ENCODE assay signal across 8 mouse cellular contexts in genomic region chr9:75581694-75582350, GRCm38 (mm10). TPM values are rescaled to one million over a fixed set of nuclear protein-coding genes. Genes with fewer than 3 reads are reported as not detected.
DNase-seq lines count a peak whose midpoint lies in the region; ATAC-seq and TF ChIP-seq lines count a peak whose summit lies in the region.

No protein-coding gene starts in this region.

- TF ChIP-seq POLR2A in cerebellum, adult 2 months (IDR thresholded peaks at IDR 0.05; ENCODE audit: borderline replicate concordance, insufficient read depth, low read length): no peak

- H3K9me3 ChIP-seq in neural tube, embryonic 13.5 days: no peaks in the 10 kb centered on the region
- H3K9me3 ChIP-seq in neural tube, embryonic 15.5 days (replicated peaks): no peaks in the 10 kb centered on the region

- no peak for DNase-seq in cerebellum, adult 2 months
- no peak for DNase-seq in cerebellum, adult 8-10 months
- peak; percentile 26 to 41 for DNase-seq in heart, postnatal 10 days
- no peak for DNase-seq in layer of hippocampus, postnatal 14 days (ENCODE audit: low spot score in 2 of 2)
- DNase-seq in left cerebral cortex, postnatal 10 days (ENCODE audit: extremely low spot score in 1 of 2, low spot score in 2 of 2): no peak

- no peak overlapping the region for H3K27ac ChIP-seq in cerebellum, adult 2 months (ENCODE audit: insufficient read depth, low read length)
- H3K27ac ChIP-seq in neural tube, embryonic 13.5 days (replicated peaks): no peak overlapping the region
- no peak overlapping the region for H3K27ac ChIP-seq in neural tube, embryonic 15.5 days (replicated peaks)

- no peak overlapping the region for H3K4me2 ChIP-seq in neural tube, embryonic 13.5 days
- H3K4me2 ChIP-seq in neural tube, embryonic 15.5 days: no peak overlapping the region

- ATAC-seq in neural tube, embryonic 13.5 days (ENCODE audit: low read depth): 0 out of 2 replicates have a peak, but pooled peaks have one; percentile 36
- ATAC-seq in neural tube, embryonic 15.5 days (ENCODE audit: low FRiP score): no peak
- peak; percentile 60 for ATAC-seq in megakaryocyte, adult 5-6 weeks (ENCODE audit: poor library complexity, severe bottlenecking)

- H3K4me1 ChIP-seq in cerebellum, adult 2 months (ENCODE audit: control insufficient read depth, insufficient read depth, low read length): no peaks in the 10 kb centered on the region
- H3K4me1 ChIP-seq in neural tube, embryonic 13.5 days (replicated peaks): no peaks in the 10 kb centered on the region
- H3K4me1 ChIP-seq in neural tube, embryonic 15.5 days: no peaks in the 10 kb centered on the region

- 55% methylated on average over 7 of the region's 7 CpGs for WGBS in cerebellum, adult 2 months
- 54% methylated on average over 7 of the region's 7 CpGs for WGBS in neural tube, embryonic 13.5 days
- WGBS in neural tube, embryonic 15.5 days: 58% methylated on average over 7 of the region's 7 CpGs

- no peak overlapping the region for H3K9ac ChIP-seq in neural tube, embryonic 13.5 days
- no peak overlapping the region for H3K9ac ChIP-seq in neural tube, embryonic 15.5 days (replicated peaks)

- no peak overlapping the region for H3K4me3 ChIP-seq in cerebellum, adult 2 months (replicated peaks; ENCODE audit: insufficient read depth, low read depth, low read length)
- H3K4me3 ChIP-seq in neural tube, embryonic 13.5 days: no peak overlapping the region
- H3K4me3 ChIP-seq in neural tube, embryonic 15.5 days (replicated peaks): no peak overlapping the region

- TF ChIP-seq CTCF in cerebellum, adult 2 months (IDR thresholded peaks at IDR 0.05; ENCODE audit: borderline replicate concordance, insufficient read depth, low read depth, low read length): peak; percentile 30; the same call in 1 of the 2 replicates

- H3K27me3 ChIP-seq in cerebellum, adult 2 months (ENCODE audit: control insufficient read depth, insufficient read depth, low read length): no peaks in the 10 kb centered on the region
- no peaks in the 10 kb centered on the region for H3K27me3 ChIP-seq in neural tube, embryonic 13.5 days
- no peaks in the 10 kb centered on the region for H3K27me3 ChIP-seq in neural tube, embryonic 15.5 days (replicated peaks)

- intact Hi-C loops in heart, postnatal 10 days (cut with DNase I): loop anchor here (1.0 to 5.0 kb wide), 3 partner anchors 61 to 220 kb away; partner anchors contain the start of gene Leo1
- intact Hi-C loops in left cerebral cortex, postnatal 10 days (cut with DNase I): loop anchor here (5.0 kb wide), 1 partner anchor 60 kb away; no protein-coding TSS in a partner anchor

- H3K36me3 ChIP-seq in neural tube, embryonic 13.5 days: peaks cover 97% of the 10 kb centered on the region
- H3K36me3 ChIP-seq in neural tube, embryonic 15.5 days: peaks cover 88% of the 10 kb centered on the region

RNA-seq across cellular contexts. Expression of gene Tmod3, which starts 22.4 kb away (rescaled TPM):
- polyA plus RNA-seq in cerebellum, adult 2 months (2012; rRNA removed): 45.4 and 50.6 TPM in 2 replicates
- polyA plus RNA-seq in neural tube, embryonic 13.5 days (2015; fragmentation: Nextera tagmentation; extraction: Ambion mirVana): 73.8 and 91.2 TPM in 2 replicates
- polyA plus RNA-seq in neural tube, embryonic 15.5 days (2015; fragmentation: Nextera tagmentation; extraction: Ambion mirVana): 68.1 and 77.0 TPM in 2 replicates
- total RNA-seq in heart, postnatal 10 days (2021): 100 to 1,000 TPM; 112 to 123 TPM
- 100 and 101 TPM in 2 replicates for total RNA-seq in megakaryocyte, adult 5-6 weeks (2015)
- total RNA-seq in megakaryocyte, adult 5-6 weeks (2017): 102 and 121 TPM in 2 replicates
- total RNA-seq in layer of hippocampus, postnatal 14 days (2021): 10 to 100 TPM; 51.5 to 61.4 TPM
- 10 to 100 TPM; 59.3 to 66.2 TPM for total RNA-seq in left cerebral cortex, postnatal 10 days (2021)

RNA-seq across cellular contexts. Expression of gene Tmod2, which starts 29.3 kb away (rescaled TPM):
- polyA plus RNA-seq in cerebellum, adult 2 months (2012; rRNA removed): 86.2 and 86.7 TPM in 2 replicates
- polyA plus RNA-seq in neural tube, embryonic 13.5 days (2015; fragmentation: Nextera tagmentation; extraction: Ambion mirVana): 171 and 178 TPM in 2 replicates
- polyA plus RNA-seq in neural tube, embryonic 15.5 days (2015; fragmentation: Nextera tagmentation; extraction: Ambion mirVana): 252 and 283 TPM in 2 replicates
- total RNA-seq in heart, postnatal 10 days (2021): 1 to 10 TPM; 5.0 to 6.6 TPM
- not detected in 2 replicates for total RNA-seq in megakaryocyte, adult 5-6 weeks (2015)
- 0.41 TPM in 1 of 2 replicates, not detected in the other for total RNA-seq in megakaryocyte, adult 5-6 weeks (2017)
- total RNA-seq in layer of hippocampus, postnatal 14 days (2021): 100 to 1,000 TPM; 420 to 434 TPM
- total RNA-seq in left cerebral cortex, postnatal 10 days (2021): 100 to 1,000 TPM; 495 to 501 TPM

RNA-seq across cellular contexts. Expression of gene Lysmd2, which starts 43.7 kb away (rescaled TPM):
- 115 and 120 TPM in 2 replicates for polyA plus RNA-seq in cerebellum, adult 2 months (2012; rRNA removed)
- polyA plus RNA-seq in neural tube, embryonic 13.5 days (2015; fragmentation: Nextera tagmentation; extraction: Ambion mirVana): 26.9 and 27.0 TPM in 2 replicates
- 33.8 and 39.5 TPM in 2 replicates for polyA plus RNA-seq in neural tube, embryonic 15.5 days (2015; fragmentation: Nextera tagmentation; extraction: Ambion mirVana)
- 10 to 100 TPM in 1 of 2 experiments, 1 to 10 TPM in 1; 9.8 to 11.2 TPM for total RNA-seq in heart, postnatal 10 days (2021)
- 0.59 TPM in 1 of 2 replicates, not detected in the other for total RNA-seq in megakaryocyte, adult 5-6 weeks (2015)
- total RNA-seq in megakaryocyte, adult 5-6 weeks (2017): 0.11 TPM in 1 of 2 replicates, not detected in the other
- total RNA-seq in layer of hippocampus, postnatal 14 days (2021): 10 to 100 TPM; 56.9 to 57.2 TPM
- 10 to 100 TPM; 46.1 to 50.2 TPM for total RNA-seq in left cerebral cortex, postnatal 10 days (2021)

Comparison
In these comparisons a context has a peak if more than half of its experiments do, and no peak if none do; other contexts are left out.
1. DNase-seq: peak in heart, postnatal 10 days (2 of 2); none in cerebellum, adult 2 months (0 of 2), cerebellum, adult 8-10 months (single experiment), layer of hippocampus, postnatal 14 days (0 of 2) and left cerebral cortex, postnatal 10 days (0 of 2).
2. RNA of gene Tmod2, which starts 29.3 kb away (total RNA-seq): 495 to 501 TPM in left cerebral cortex, postnatal 10 days and 420 to 434 TPM in layer of hippocampus, postnatal 14 days; 5.0 to 6.6 TPM in heart, postnatal 10 days and 0.41 TPM in megakaryocyte, adult 5-6 weeks; every median in the first group is over 10 times any median in the second.
3. RNA of gene Lysmd2, which starts 43.7 kb away (total RNA-seq): 56.9 to 57.2 TPM in layer of hippocampus, postnatal 14 days, 46.1 to 50.2 TPM in left cerebral cortex, postnatal 10 days and 9.8 to 11.2 TPM in heart, postnatal 10 days; 0.11 to 0.59 TPM in megakaryocyte, adult 5-6 weeks; every median in the first group is over 4 times any median in the second.